Mouse (Mus musculus) liver, embryonic 15.5 days (tissue): Measurements from ENCODE around the gene Haus8. TPM values are rescaled to one million over a fixed set of nuclear protein-coding genes. Genes with fewer than 3 reads are reported as not detected.
"Not testable (repeated sequence)": the region's sequence is repeated elsewhere in the genome, so short reads cannot be mapped to it uniquely, and the experiment has no call there.

Source experiments
- ATAC-seq: fragments of 200-750 bp; cut with Nextera tagmentation; 2 replicates; pipeline ENCODE4 v1.8.0; 2017; ENCODE audit warnings: moderate number of reproducible peaks, mild to moderate bottlenecking, moderate library complexity; ENCODE audit not compliant: insufficient read depth
- H3K27ac ChIP-seq: fragments of 300-500 bp; sonication (generic); replicated peaks from 2 replicates; pipeline ENCODE4 v1.5.1; 2015; ENCODE audit warnings: mild to moderate bottlenecking, inconsistent platforms
- H3K27me3 ChIP-seq: fragments of 300-500 bp; sonication (generic); 2 replicates; pipeline ENCODE4 v1.6.1; 2015; ENCODE audit warnings: mild to moderate bottlenecking, inconsistent platforms
- H3K36me3 ChIP-seq: fragments of 300-500 bp; sonication (generic); replicated peaks from 2 replicates; pipeline ENCODE4 v1.6.1; 2015; ENCODE audit warnings: moderate library complexity, mild to moderate bottlenecking, inconsistent platforms
- H3K4me1 ChIP-seq: fragments of 300-500 bp; sonication (generic); replicated peaks from 2 replicates; pipeline ENCODE4 v1.6.1; 2015; ENCODE audit warnings: inconsistent platforms
- H3K4me2 ChIP-seq: fragments of 300-500 bp; sonication (generic); 2 replicates; pipeline ENCODE4 v1.6.1; 2015; ENCODE audit warnings: moderate library complexity, mild to moderate bottlenecking, inconsistent platforms
- H3K4me3 ChIP-seq: fragments of 300-500 bp; sonication (generic); replicated peaks from 2 replicates; pipeline ENCODE4 v1.5.1; 2015; ENCODE audit warnings: mild to moderate bottlenecking, inconsistent platforms
- H3K9ac ChIP-seq: fragments of 300-500 bp; sonication (generic); 2 replicates; pipeline ENCODE4 v1.6.1; 2015; ENCODE audit warnings: moderate library complexity, mild to moderate bottlenecking, inconsistent platforms
- H3K9me3 ChIP-seq: fragments of 300-500 bp; sonication (generic); replicated peaks from 2 replicates; pipeline ENCODE4 v1.6.1; 2016; ENCODE audit warnings: inconsistent platforms
- WGBS: fragments of 180-500 bp; shearing (Covaris S2); methylation state at CpG from one replicate; pipeline ENCODE4 v1.1.7; 2015; ENCODE audit warnings: mixed read lengths; ENCODE audit not compliant: insufficient replicate concordance; 5-methylcytosine and 5-hydroxymethylcytosine counted together
- polyA plus RNA-seq: library from polyadenylated mRNA; unstranded; fragments of >200 nt; fragmentation: Nextera tagmentation; extraction: Ambion mirVana; gene quantifications from 2 replicates; pipeline ENCODE4 v1.2.1, GENCODE M21; 2015

Gene Haus8
- polyA plus RNA-seq, 1 experiment from 2014 or later, result 44.8 TPM

GRCm38 (mm10) chr8:71303632-71304031 lies 30.9 kb upstream of the Haus8 start:
- Histone ChIP-seq H3K4me3 (no peak overlapping the region), H3K4me2 (no peak overlapping the region), H3K9me3 (no peaks in the 10 kb centered on the region), H3K4me1 (peaks cover 32% of the 10 kb centered on the region), H3K9ac (no peak overlapping the region), H3K27me3 (no peaks in the 10 kb centered on the region), H3K36me3 (peaks cover 23% of the 10 kb centered on the region; the same call in 1 of the 2 replicates), H3K27ac (no peak overlapping the region)
- ATAC-seq, result no peak
- 72% methylated on average over 1 of the region's 1 CpGs for WGBS

- 61% methylated on average over 1 of the region's 1 CpGs for WGBS
These were observed 30.1 kb upstream of the Haus8 start for GRCm38 (mm10) chr8:71302788-71303187.

GRCm38 (mm10) chr8:71299716-71300115 lies 27.0 kb upstream of the Haus8 start:
- no peak overlapping the region for H3K4me3 ChIP-seq
- H3K4me2 ChIP-seq, result no peak overlapping the region
- H3K4me1 ChIP-seq, result peaks cover 30% of the 10 kb centered on the region
- H3K36me3 ChIP-seq, result peaks cover 29% of the 10 kb centered on the region; the same call in 1 of the 2 replicates
- no peak for ATAC-seq
- no peaks in the 10 kb centered on the region for H3K9me3 ChIP-seq
- H3K9ac ChIP-seq, result no peak overlapping the region
- 71% methylated on average over 3 of the region's 3 CpGs for WGBS
- no peak overlapping the region for H3K27ac ChIP-seq
- H3K27me3 ChIP-seq, result no peaks in the 10 kb centered on the region

More at GRCm38 (mm10) chr8:71302788-71303187, 30.1 kb upstream of the Haus8 start:
- no peak overlapping the region for H3K27ac ChIP-seq
- no peaks in the 10 kb centered on the region for H3K27me3 ChIP-seq
- H3K4me1 ChIP-seq, result peaks cover 25% of the 10 kb centered on the region
- H3K4me3 ChIP-seq, result no peak overlapping the region
- peaks cover 23% of the 10 kb centered on the region; the same call in 1 of the 2 replicates for H3K36me3 ChIP-seq
- no peak overlapping the region for H3K4me2 ChIP-seq
- H3K9me3 ChIP-seq, result no peaks in the 10 kb centered on the region
- ATAC-seq, result no peak
- no peak overlapping the region for H3K9ac ChIP-seq

GRCm38 (mm10) chr8:71297439-71297838 lies 24.7 kb upstream of the Haus8 start:
- ATAC-seq, result no peak
- H3K9me3 ChIP-seq, result no peaks in the 10 kb centered on the region
- H3K27ac ChIP-seq, result no peak overlapping the region
- H3K4me2 ChIP-seq, result no peak overlapping the region
- 67% methylated on average over 1 of the region's 1 CpGs for WGBS
- peaks cover 17% of the 10 kb centered on the region; the same call in 1 of the 2 replicates for H3K36me3 ChIP-seq
- H3K4me3 ChIP-seq, result no peak overlapping the region
- peaks cover 32% of the 10 kb centered on the region for H3K4me1 ChIP-seq
- H3K27me3 ChIP-seq, result no peaks in the 10 kb centered on the region
- H3K9ac ChIP-seq, result no peak overlapping the region

GRCm38 (mm10) chr8:71296784-71297183 lies 24.1 kb upstream of the Haus8 start:
- Histone ChIP-seq H3K27ac (peak overlapping the region; percentile 59), H3K4me1 (peaks cover 28% of the 10 kb centered on the region; the same call in 1 of the 2 replicates), H3K9ac (no peak overlapping the region), H3K27me3 (no peaks in the 10 kb centered on the region), H3K9me3 (no peaks in the 10 kb centered on the region), H3K4me3 (no peak overlapping the region), H3K4me2 (no peak overlapping the region), H3K36me3 (peaks cover 15% of the 10 kb centered on the region; the same call in 1 of the 2 replicates)
- WGBS, result 77% methylated on average over 2 of the region's 2 CpGs
- no peak for ATAC-seq

- Histone ChIP-seq H3K4me2 (no peak overlapping the region), H3K9ac (no peak overlapping the region), H3K4me1 (peaks cover 28% of the 10 kb centered on the region), H3K9me3 (no peaks in the 10 kb centered on the region), H3K36me3 (peaks cover 18% of the 10 kb centered on the region), H3K4me3 (no peak overlapping the region), H3K27ac (peak overlapping the region; percentile 51; the same call in 1 of the 2 replicates), H3K27me3 (no peaks in the 10 kb centered on the region)
- WGBS, result 48% methylated on average over 2 of the region's 2 CpGs
- peak; percentile 44; the same call in 1 of the 2 replicates for ATAC-seq
These were observed 23.5 kb upstream of the Haus8 start for GRCm38 (mm10) chr8:71296188-71296621.

GRCm38 (mm10) chr8:71293930-71294329 lies 21.2 kb upstream of the Haus8 start:
- H3K4me2 ChIP-seq, H3K27ac ChIP-seq, H3K4me3 ChIP-seq, ATAC-seq, H3K9me3 ChIP-seq, H3K9ac ChIP-seq, H3K27me3 ChIP-seq: not testable (repeated sequence)
- WGBS, result 69% methylated on average over 3 of the region's 3 CpGs
- Histone ChIP-seq H3K4me1 (peaks cover 23% of the 10 kb centered on the region), H3K36me3 (peaks cover 39% of the 10 kb centered on the region)

- peaks cover 25% of the 10 kb centered on the region for H3K4me1 ChIP-seq
- no peak for ATAC-seq
- no peak overlapping the region for H3K9ac ChIP-seq
- no peaks in the 10 kb centered on the region for H3K9me3 ChIP-seq
- 84% methylated on average over 6 of the region's 6 CpGs for WGBS
- H3K4me3 ChIP-seq, result no peak overlapping the region
- H3K27ac ChIP-seq, result no peak overlapping the region
- H3K4me2 ChIP-seq, result no peak overlapping the region
- no peaks in the 10 kb centered on the region for H3K27me3 ChIP-seq
- peaks cover 45% of the 10 kb centered on the region for H3K36me3 ChIP-seq
These were observed 18.6 kb upstream of the Haus8 start for GRCm38 (mm10) chr8:71291351-71291750.

- Histone ChIP-seq H3K4me2 (no peak overlapping the region), H3K4me1 (peaks cover 25% of the 10 kb centered on the region), H3K27ac (no peak overlapping the region), H3K4me3 (no peak overlapping the region), H3K27me3 (no peaks in the 10 kb centered on the region), H3K9ac (no peak overlapping the region), H3K9me3 (no peaks in the 10 kb centered on the region), H3K36me3 (peaks cover 45% of the 10 kb centered on the region)
- ATAC-seq, result no peak
- 90% methylated on average over 10 of the region's 10 CpGs for WGBS
These were observed 18.2 kb upstream of the Haus8 start for GRCm38 (mm10) chr8:71290911-71291310.

GRCm38 (mm10) chr8:71290211-71290610 lies 17.5 kb upstream of the Haus8 start:
- no peak overlapping the region for H3K4me3 ChIP-seq
- no peak overlapping the region for H3K27ac ChIP-seq
- 88% methylated on average over 21 of the region's 21 CpGs for WGBS
- H3K27me3 ChIP-seq, result no peaks in the 10 kb centered on the region
- H3K4me2 ChIP-seq, result no peak overlapping the region
- peaks cover 31% of the 10 kb centered on the region for H3K4me1 ChIP-seq
- no peak for ATAC-seq
- H3K9ac ChIP-seq, result no peak overlapping the region
- peaks cover 41% of the 10 kb centered on the region for H3K36me3 ChIP-seq
- no peaks in the 10 kb centered on the region for H3K9me3 ChIP-seq

GRCm38 (mm10) chr8:71289098-71289497 lies 16.4 kb upstream of the Haus8 start:
- Histone ChIP-seq H3K4me3 (no peak overlapping the region), H3K27me3 (no peaks in the 10 kb centered on the region), H3K9me3 (no peaks in the 10 kb centered on the region), H3K9ac (no peak overlapping the region), H3K4me1 (peaks cover 33% of the 10 kb centered on the region), H3K36me3 (peaks cover 39% of the 10 kb centered on the region), H3K27ac (no peak overlapping the region), H3K4me2 (no peak overlapping the region)
- no peak for ATAC-seq
- WGBS, result 66% methylated on average over 7 of the region's 7 CpGs

- Histone ChIP-seq H3K36me3 (peaks cover 39% of the 10 kb centered on the region), H3K4me2 (no peak overlapping the region), H3K4me3 (no peak overlapping the region), H3K27me3 (no peaks in the 10 kb centered on the region), H3K4me1 (peaks cover 36% of the 10 kb centered on the region), H3K9ac (no peak overlapping the region), H3K9me3 (no peaks in the 10 kb centered on the region), H3K27ac (no peak overlapping the region)
- ATAC-seq, result no peak
- WGBS, result 38% methylated on average over 3 of the region's 3 CpGs
These were observed 15.8 kb upstream of the Haus8 start for GRCm38 (mm10) chr8:71288441-71288949.
